Mouse (Mus musculus) C2C12 (cell line): ENCODE results near the gene Rimkla.

Experiments
- CEBPB ChIP-seq: IDR thresholded peaks from one replicate; pipeline ENCODE4 v1.6.1; 2011; ENCODE audit warnings: low read depth, mild to moderate bottlenecking, control low read depth, moderate library complexity
- CTCF ChIP-seq: IDR thresholded peaks from one replicate; pipeline ENCODE4 v1.5.1; 2011; ENCODE audit not compliant: control insufficient read depth, insufficient read depth, insufficient read length
- MAX ChIP-seq: IDR thresholded peaks from one replicate; pipeline ENCODE4 v1.6.1; 2011; ENCODE audit warnings: mild to moderate bottlenecking, control low read depth
- MYOD1 ChIP-seq: IDR thresholded peaks from one replicate; pipeline ENCODE4 v1.6.1; 2011; ENCODE audit warnings: low read depth; ENCODE audit not compliant: control insufficient read depth, insufficient read length
- MYOG ChIP-seq: IDR thresholded peaks from one replicate; pipeline ENCODE4 v1.6.1; 2011; ENCODE audit not compliant: control insufficient read depth, insufficient read length; ENCODE audit errors: extremely low read depth
- USF1 ChIP-seq: IDR thresholded peaks from one replicate; pipeline ENCODE4 v1.6.1; 2011; ENCODE audit warnings: low read depth, mild to moderate bottlenecking, control low read depth, moderate library complexity

GRCm38 (mm10) chr4:119531813-119532212, 39.4 kb upstream of the Rimkla start:
- TF ChIP-seq CTCF (no peak), CEBPB (no peak), USF1 (no peak), MAX (no peak), MYOD1 (no peak), MYOG (no peak)
